Mouse (Mus musculus): ENCODE data around the gene Ptp4a2.
"Not testable (repeated sequence)": the region's sequence is repeated elsewhere in the genome, so short reads cannot be mapped to it uniquely, and the experiment has no call there.

Gene Ptp4a2

GRCm38 (mm10) chr4:129853053-129853452, 42.0 kb downstream of the Ptp4a2 start:
- DNase-seq (ENCODE audit: low spot score), result no peak

DNA sequence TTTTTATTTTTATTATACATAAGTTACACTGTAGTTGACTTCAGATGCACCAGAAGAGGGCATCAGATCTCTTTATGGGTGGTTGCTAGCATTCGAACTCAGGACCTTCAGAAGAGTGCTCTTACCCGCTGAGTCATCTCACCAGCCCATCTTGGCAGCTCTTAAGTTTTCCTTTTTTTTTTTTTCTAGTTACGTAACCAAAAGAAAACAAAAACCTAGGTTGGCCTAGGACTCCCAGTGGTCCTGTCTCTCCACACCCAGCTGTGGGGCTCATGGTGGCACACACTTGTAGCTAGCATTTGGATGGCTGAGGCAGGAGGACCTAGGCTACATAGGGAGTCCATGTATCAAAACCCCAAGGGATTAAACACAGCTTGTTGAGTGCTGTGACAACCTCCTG, 43.0 kb downstream of the Ptp4a2 start:
- DNase-seq (ENCODE audit: low spot score), result no peak

DNA sequence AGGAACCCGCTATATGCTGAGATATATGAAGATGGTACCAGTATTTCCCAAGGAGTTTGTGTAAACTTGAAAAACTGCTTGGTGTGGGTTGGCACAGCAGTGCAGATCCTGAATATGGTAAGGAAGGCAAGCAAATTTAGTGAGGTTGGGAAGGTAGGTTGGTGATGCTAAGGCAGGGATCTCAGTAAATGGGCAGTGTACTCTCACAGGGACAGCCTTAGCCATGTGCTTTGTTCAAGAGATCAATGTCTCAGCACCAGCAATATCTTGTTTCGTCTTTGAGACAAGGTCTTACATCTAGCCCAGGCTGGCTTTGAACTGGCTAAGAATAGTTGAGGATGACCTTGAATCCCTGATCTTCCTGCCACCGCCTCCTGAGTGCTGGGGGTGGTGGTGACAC, 43.6 kb downstream of the Ptp4a2 start:
- no peak for DNase-seq (ENCODE audit: low spot score)

DNA sequence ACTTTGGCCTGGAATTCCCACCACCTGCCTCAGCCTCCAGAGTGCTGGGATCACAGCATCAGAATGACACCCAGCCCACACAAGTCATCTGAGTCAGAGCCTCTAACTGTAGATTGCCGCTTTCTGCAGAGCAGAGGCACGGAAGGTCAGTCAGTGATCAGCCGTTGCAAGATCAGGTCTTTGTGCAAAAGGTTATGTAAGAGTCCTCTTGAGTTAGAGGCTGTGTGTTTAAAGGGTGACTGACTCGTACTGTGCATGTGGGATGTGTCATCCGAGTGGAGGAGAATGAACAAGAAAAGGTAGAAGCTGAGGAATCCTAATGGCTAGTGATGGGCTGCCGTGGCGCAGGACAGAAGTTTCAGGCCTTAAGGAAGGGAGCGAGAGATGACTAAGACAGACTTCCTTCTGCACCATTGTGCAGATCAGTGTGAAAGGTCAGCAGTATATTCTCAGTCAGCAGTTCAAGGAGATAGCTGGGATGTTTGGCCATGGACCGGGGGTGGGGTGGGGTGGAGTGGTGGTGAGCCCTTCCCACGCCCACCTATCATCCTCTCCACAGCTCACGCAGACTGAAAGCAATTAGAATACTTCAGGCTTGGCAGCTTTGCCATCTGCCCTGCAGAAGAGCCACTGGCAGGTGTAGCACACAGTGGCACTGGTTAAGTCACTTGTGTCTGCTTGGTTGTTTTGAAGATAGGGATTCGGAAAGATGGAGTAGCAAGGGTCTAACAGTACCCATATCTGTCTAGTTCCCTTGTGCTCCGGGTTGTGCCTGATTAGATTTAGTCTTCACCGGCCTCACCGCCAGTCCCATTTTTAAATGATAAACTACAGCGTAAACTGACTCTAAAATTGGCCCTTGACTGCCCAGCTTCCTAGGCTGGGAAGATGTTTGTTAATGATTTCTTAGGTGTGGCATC, 44.3 kb downstream of the Ptp4a2 start:
- DNase-seq (ENCODE audit: low spot score), result peak; percentile 28

- no peak for DNase-seq (ENCODE audit: low spot score)
Observed at GRCm38 (mm10) chr4:129860456-129860855, 49.4 kb downstream of the Ptp4a2 start.

DNA sequence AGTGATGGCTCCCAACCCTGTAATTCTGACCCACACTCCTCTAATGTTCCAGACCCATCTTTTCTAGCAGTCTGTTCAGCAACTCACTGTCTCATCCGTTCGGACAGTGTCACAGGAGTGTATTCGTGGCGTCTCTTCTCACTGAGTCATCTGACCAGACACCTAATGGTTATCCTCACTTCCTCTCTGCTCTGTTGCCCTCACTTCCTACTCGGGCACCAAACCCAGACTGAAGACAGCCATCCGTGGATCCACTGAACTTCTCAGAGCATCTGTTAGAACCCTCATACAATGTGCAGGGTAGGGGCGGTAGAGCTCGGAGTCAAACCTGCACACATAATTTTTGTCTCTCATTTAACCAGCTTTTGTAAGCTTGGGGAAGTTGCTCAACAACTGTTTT, 50.4 kb downstream of the Ptp4a2 start:
- DNase-seq (ENCODE audit: low spot score), result no peak

- DNase-seq (ENCODE audit: low spot score), result no peak
Observed at GRCm38 (mm10) chr4:129862357-129862756, 51.3 kb downstream of the Ptp4a2 start.

DNA sequence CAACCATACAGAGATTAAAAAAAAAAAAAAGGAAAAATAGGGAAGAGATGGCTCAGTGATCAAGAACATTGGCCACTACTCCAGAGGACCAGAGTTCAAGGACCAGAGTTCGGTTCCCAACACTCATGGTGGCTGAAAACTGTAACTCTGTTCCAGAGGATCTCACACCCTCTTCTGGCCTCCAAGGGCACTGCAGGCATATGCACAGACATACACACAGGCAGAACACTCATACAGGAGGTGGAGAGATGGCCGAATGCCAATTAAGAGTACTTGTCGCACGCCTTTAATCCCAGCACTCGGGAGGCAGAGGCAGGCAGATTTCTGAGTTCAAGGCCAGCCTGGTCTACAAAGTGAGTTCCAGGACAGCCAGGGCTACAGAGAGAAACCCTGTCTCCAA, 55.2 kb downstream of the Ptp4a2 start:
- DNase-seq (ENCODE audit: low spot score), result not testable (repeated sequence)

- no peak for DNase-seq (ENCODE audit: low spot score)
Observed at GRCm38 (mm10) chr4:129868211-129868610, 57.2 kb downstream of the Ptp4a2 start.

DNA sequence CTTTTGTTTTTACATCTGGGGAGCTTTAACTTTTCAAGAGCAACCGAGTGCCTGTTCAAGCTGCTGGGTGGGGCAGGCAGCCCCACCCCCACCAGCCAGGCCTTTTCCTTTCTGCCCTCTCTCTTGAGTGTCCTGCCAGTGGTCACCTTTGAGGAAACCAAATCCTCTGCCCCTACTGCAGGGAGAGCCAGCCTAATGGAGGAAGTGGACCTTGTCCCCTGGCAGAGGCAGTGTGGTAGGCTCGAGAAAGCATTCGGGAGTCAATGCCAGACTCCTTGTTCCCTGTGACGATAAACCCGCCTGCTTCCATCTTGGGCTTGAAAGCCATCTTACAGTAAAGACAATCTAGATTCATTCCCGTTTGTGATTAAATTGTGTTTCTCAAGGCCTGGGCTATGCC, 59.5 kb downstream of the Ptp4a2 start:
- DNase-seq (ENCODE audit: low spot score), result no peak

DNA sequence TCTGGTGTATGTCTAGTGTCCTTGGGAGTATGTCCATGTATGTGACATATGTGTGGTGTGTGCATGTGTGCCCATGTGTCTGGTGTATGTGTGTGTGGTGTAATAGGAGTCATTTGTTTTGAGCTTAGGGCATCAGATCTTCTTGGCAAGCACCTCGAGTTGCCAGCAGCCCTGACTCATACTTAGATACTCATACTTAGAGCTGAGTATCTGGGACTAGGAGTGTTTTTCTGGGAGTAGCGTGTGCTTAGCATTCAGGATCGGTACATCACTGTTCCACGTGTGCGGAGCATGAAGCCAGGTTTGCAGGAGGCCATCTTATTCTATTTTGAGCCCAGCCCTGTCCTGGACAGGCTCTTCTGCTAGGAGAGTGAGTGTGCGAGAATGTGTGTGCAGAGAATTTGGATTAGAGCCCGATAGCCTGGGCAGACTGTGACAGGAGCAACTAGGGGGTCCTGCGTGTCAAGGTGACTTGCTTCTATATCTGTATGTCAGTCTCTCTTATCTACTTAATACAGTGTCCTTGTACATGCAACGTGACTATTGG, 61.4 kb downstream of the Ptp4a2 start:
- no peak for DNase-seq (ENCODE audit: low spot score)

DNA sequence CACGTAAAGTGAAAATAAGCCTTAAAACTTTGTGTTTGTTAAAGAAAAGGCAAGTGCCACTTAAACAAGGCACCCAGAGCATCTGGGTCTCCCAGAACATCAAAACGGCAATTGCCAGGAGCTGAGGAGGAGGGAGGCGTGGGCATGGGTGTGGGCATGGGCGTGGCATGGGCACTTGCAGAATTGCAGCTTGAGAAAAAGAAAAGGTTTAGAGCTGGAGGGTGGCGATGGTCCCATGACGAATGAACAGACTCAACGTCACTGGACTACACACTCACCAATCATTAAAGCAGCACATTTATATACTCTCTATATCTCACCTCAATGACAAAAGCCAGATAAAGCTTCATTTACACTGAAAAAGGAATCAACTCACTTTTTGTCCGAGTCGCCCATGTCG, 63.8 kb downstream of the Ptp4a2 start:
- no peak for DNase-seq (ENCODE audit: low spot score)

- no peak for DNase-seq (ENCODE audit: low spot score)
Observed at GRCm38 (mm10) chr4:129875406-129875805, 64.4 kb downstream of the Ptp4a2 start.

DNA sequence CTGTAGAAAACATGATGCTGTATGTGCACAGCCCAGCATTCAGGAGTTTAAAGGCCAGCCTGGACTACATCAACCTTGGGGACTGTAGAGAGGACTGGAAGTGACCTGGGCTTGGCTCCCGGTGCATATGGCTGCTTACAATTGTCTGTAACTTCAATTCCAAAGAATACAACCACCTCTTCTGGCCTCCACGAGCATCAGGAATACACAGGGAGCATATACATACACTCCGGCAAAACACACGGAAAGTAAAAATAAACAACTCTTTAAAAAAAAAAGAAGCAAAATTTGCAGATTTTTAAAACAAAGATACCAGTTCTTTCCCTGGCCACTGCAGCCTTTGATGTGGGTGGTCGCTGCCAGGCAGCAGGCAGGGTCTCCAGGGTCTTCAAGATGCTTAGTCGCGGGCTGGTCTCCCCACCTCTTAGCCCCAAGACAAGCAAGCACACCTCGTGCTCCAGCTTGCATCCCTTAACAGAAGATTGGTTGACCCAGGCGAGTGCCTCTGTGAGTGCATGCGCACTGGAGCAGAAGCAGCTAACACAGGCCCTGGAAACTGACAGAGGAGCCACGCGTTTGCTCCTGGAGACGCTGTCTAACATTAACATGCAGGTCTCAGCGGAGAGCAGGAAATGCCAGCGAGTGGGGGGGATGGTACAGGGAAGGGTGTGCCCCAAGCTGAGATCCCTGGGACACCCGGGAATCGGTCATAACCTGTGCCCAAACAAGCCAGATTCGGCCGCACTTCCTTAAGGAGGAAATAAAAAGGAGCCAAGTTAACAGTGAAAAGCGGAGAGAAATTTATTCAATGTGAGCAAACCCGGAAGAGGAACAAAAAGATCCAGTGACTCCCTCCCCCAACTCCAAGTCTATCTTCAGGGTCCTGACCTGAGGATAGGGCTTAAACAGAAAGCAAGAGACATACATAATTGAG, 66.1 kb downstream of the Ptp4a2 start:
- peak; percentile 91 for DNase-seq (ENCODE audit: low spot score)

- DNase-seq (ENCODE audit: low spot score), result no peak
Observed at GRCm38 (mm10) chr4:129877967-129878655, 67.1 kb downstream of the Ptp4a2 start.

GRCm38 (mm10) chr4:129878656-129879145, 67.7 kb downstream of the Ptp4a2 start:
- no peak for DNase-seq (ENCODE audit: low spot score)

- no peak for DNase-seq (ENCODE audit: low spot score)
Observed at GRCm38 (mm10) chr4:129879206-129879780, 68.3 kb downstream of the Ptp4a2 start.

- DNase-seq (ENCODE audit: low spot score), result no peak
Observed at GRCm38 (mm10) chr4:129880615-129881014, 69.6 kb downstream of the Ptp4a2 start.

DNA sequence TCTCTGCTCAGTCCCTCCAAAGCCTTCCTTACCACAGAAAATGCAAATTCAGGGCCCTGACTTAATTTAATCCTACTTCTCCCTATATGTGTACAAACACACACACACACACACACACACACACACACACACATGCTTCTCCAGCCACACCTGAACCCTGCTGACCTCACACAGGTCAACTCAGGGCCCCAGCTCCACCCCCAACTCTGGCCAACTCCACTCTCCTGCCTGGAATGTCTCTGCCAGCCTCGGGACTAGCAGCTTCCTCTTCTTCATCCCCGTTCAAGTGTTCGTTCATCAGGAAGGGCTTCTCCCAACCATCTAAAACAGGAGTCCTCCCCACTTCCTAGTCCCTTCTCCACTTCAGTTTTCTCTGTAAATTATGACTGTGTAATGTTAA, 70.6 kb downstream of the Ptp4a2 start:
- no peak for DNase-seq (ENCODE audit: low spot score)

- DNase-seq (ENCODE audit: low spot score), result peak; percentile 73
Observed at GRCm38 (mm10) chr4:129882555-129883293, 71.7 kb downstream of the Ptp4a2 start.

Data from lung, postnatal 25 days (tissue).